Mouse (Mus musculus) ES-Bruce4 (cell line): ENCODE measurements around the gene Rassf3.

Experiments used
- CTCF ChIP-seq: IDR thresholded peaks from one replicate; pipeline ENCODE4 v1.8.1; 2011; ENCODE audit warnings: low read depth, low read length
- EP300 ChIP-seq: IDR thresholded peaks from 2 replicates; pipeline ENCODE4 v1.6.1; 2011; ENCODE audit warnings: low read depth, low read length; ENCODE audit not compliant: insufficient read depth
- POLR2A ChIP-seq: IDR thresholded peaks from one replicate; pipeline ENCODE4 v1.8.1; 2011; ENCODE audit warnings: low read length; ENCODE audit not compliant: insufficient read depth

DNA sequence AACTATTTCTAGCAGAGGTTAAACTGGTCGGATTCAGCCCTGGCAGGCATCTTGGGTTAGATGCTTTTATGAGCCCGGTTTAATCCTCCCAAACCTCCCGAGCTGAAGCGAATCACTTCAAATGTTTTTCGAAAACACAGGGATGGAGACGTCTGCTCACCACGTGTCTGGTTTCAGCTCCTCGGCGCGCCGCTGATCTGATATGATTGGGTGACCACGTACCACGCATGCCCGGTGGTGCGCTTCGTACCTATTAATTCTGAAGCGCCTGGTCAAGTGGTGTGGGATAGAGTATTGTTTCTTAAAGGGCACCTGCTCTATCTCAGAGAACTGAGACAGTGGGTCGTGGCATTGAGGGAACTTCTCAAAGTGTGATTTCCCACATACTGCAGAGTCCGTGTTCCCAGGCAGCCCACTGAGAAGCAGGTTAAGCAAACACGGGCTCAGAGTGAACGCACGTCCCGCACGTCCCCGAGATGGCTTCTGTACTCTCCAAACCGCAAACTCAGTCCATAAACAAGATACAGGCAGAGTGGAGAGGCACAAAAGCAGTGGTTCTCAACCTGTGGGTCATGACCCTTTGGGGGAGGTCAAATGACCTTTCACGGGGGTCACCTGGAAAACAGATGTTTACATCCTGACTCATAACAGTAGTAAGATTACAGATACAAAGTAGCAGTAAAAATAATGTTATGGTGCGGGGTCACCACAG, 40.4 kb downstream of the Rassf3 start:
- no peak for TF ChIP-seq CTCF
- TF ChIP-seq EP300, result no peak
- no peak for TF ChIP-seq POLR2A
